Comparison of ENCODE assay signal across 14 mouse cellular contexts in the genomic region with DNA sequence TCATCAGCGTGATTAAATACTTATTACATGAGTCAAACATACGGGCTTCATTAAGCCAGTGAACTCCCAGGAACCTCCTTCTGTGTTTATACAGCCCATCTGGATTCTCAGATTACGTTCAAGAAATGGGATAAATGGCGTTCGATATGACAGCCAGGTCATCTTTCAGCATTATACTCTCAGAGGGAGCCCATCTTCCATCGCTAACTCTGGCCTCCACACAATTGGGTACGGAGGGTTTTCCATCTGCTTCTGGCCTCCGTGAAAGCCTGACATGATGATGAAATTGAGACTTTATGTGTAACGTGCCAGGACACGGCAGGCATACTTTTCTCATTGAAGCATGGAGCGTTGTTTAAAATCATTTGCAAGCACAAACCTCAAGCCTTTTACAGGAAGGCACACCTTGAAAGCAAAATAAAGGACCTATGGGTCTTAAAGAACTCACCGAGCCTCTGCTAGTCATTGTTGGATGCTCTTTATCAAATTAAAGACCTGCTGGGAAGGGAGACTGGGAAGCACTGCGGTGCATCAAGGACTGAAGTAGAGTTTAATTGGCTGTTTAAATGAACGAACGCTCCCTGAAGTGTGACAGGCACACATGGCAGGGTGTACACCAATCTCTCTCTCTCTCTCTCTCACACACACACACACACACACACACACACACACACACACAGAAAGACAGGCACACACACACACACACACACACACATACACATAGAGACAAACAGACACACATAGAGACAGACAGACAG.
DNase-seq lines count a peak whose midpoint lies in the region; ATAC-seq and TF ChIP-seq lines count a peak whose summit lies in the region.
"Had no signal": no experiment of that assay in that cellular context is flagged by ENCODE, and none has a peak within 500 bp of the region (broad histone marks: within the 10 kb centered on the region; RNA-seq: fewer than 3 reads in every experiment).

No protein-coding gene starts in this region.

- H3K4me2 ChIP-seq in midbrain, embryonic 13.5 days (replicated peaks), result no peak overlapping the region
- H3K4me2 ChIP-seq in hindbrain, embryonic 16.5 days (ENCODE audit: low read length), result peak overlapping the region; percentile 25
- H3K4me2 ChIP-seq: heart, embryonic 15.5 days had no signal

- intact Hi-C loops in gastrocnemius, adult 2 months (cut with DNase I), result loop anchor here (5.0 kb wide), 1 partner anchor 301 kb away; a partner anchor contains a TSS

- ATAC-seq in midbrain, embryonic 13.5 days, result 0 out of 2 replicates have a peak, but pooled peaks have one; percentile 53
- ATAC-seq in hindbrain, embryonic 16.5 days, result peak; percentile 59; the same call in 1 of the 2 replicates

- no peaks in the 10 kb centered on the region for H3K9me3 ChIP-seq in midbrain, embryonic 13.5 days
- H3K9me3 ChIP-seq in midbrain, embryonic 10.5 days (replicated peaks), result no peaks in the 10 kb centered on the region
- H3K9me3 ChIP-seq in hindbrain, embryonic 16.5 days (ENCODE audit: control insufficient read depth, low read length), result no peaks in the 10 kb centered on the region
- H3K9me3 ChIP-seq: heart, embryonic 15.5 days had no signal

- H3K4me1 ChIP-seq in midbrain, embryonic 13.5 days (replicated peaks), result peaks cover 11% of the 10 kb centered on the region; the same call in 1 of the 2 replicates
- peaks cover 9% of the 10 kb centered on the region for H3K4me1 ChIP-seq in midbrain, embryonic 10.5 days
- H3K4me1 ChIP-seq in hindbrain, embryonic 16.5 days (ENCODE audit: control insufficient read depth, insufficient read depth, low read depth, low read length), result peaks cover 18% of the 10 kb centered on the region

- WGBS in midbrain, embryonic 13.5 days, result 59% methylated on average over 15 of the region's 15 CpGs
- 70% methylated on average over 15 of the region's 15 CpGs for whole genome bisulfite sequencing in midbrain, embryonic 10.5 days
- WGBS in hindbrain, embryonic 16.5 days, result 26% methylated on average over 15 of the region's 15 CpGs

- peak overlapping the region; percentile 75 for H3K27ac ChIP-seq in gastrocnemius, adult 2 months
- no peak overlapping the region for H3K27ac ChIP-seq in midbrain, embryonic 13.5 days
- H3K27ac ChIP-seq in midbrain, embryonic 10.5 days (replicated peaks), result no peak overlapping the region
- no peak overlapping the region for H3K27ac ChIP-seq in hindbrain, embryonic 16.5 days (ENCODE audit: low read depth, low read length)
- H3K27ac ChIP-seq: heart, embryonic 15.5 days had no signal

- no peak for DNase-seq in gastrocnemius, adult 2 months
- no peak for DNase-seq in gastrocnemius, adult 18-20 months (ENCODE audit: low spot score)
- DNase-seq in midbrain, embryonic 10.5 days (ENCODE audit: low spot score), result no peak
- DNase-seq in urinary bladder, postnatal 14 days (ENCODE audit: low spot score), result no peak
- no peak for DNase-seq in MN1 (ENCODE audit: low spot score)
- DNase-seq in spleen, postnatal 10 days (ENCODE audit: low spot score in 2 of 2), result no peak
- DNase-seq: cerebellum, postnatal 25 days; kidney, adult 8-10 months; layer of hippocampus, adult 9-11 months; lung, postnatal 10 days; spleen, adult 18-20 months had no signal

- no peak overlapping the region for H3K9ac ChIP-seq in midbrain, embryonic 13.5 days (replicated peaks)
- H3K9ac ChIP-seq in hindbrain, embryonic 16.5 days (ENCODE audit: low read depth, low read length), result no peak overlapping the region
- H3K9ac ChIP-seq: heart, embryonic 15.5 days had no signal

- TF ChIP-seq CTCF in gastrocnemius, adult 2 months (IDR thresholded peaks at IDR 0.05), result no peak

- H3K27me3 ChIP-seq in midbrain, embryonic 13.5 days, result no peaks in the 10 kb centered on the region
- H3K27me3 ChIP-seq in midbrain, embryonic 10.5 days (ENCODE audit: low read depth, poor library complexity, severe bottlenecking), result no peaks in the 10 kb centered on the region
- no peaks in the 10 kb centered on the region for H3K27me3 ChIP-seq in hindbrain, embryonic 16.5 days (replicated peaks; ENCODE audit: control insufficient read depth, insufficient read depth, low read length)
- H3K27me3 ChIP-seq: heart, embryonic 15.5 days had no signal

- no peak overlapping the region; the same call in 1 of the 2 replicates for H3K4me3 ChIP-seq in gastrocnemius, adult 2 months
- H3K4me3 ChIP-seq in midbrain, embryonic 13.5 days (replicated peaks), result no peak overlapping the region
- no peak overlapping the region for H3K4me3 ChIP-seq in midbrain, embryonic 10.5 days
- no peak overlapping the region for H3K4me3 ChIP-seq in hindbrain, embryonic 16.5 days (ENCODE audit: low read length)
- H3K4me3 ChIP-seq: heart, embryonic 15.5 days had no signal

- H3K36me3 ChIP-seq in midbrain, embryonic 13.5 days, result no peaks in the 10 kb centered on the region
- H3K36me3 ChIP-seq in midbrain, embryonic 10.5 days, result no peaks in the 10 kb centered on the region
- H3K36me3 ChIP-seq in hindbrain, embryonic 16.5 days (ENCODE audit: control insufficient read depth, insufficient read depth, low read length), result no peaks in the 10 kb centered on the region
- H3K36me3 ChIP-seq: heart, embryonic 15.5 days had no signal
